Mouse (Mus musculus) limb, embryonic 15.5 days (tissue): ENCODE data around the gene Vps4b. TPM values are rescaled to one million over a fixed set of nuclear protein-coding genes. Genes with fewer than 3 reads are reported as not detected.

Source experiments
- ATAC-seq: fragments of 200-750 bp; cut with Nextera tagmentation; 2 replicates; pipeline ENCODE4 v1.8.0; 2017; ENCODE audit warnings: low read depth, moderate TSS enrichment; ENCODE audit not compliant: insufficient number of reproducible peaks, low FRiP score, low TSS enrichment
- H3K27ac ChIP-seq: fragments of 300-500 bp; sonication (generic); 2 replicates; pipeline ENCODE4 v1.5.1; 2015; ENCODE audit warnings: moderate library complexity, mild to moderate bottlenecking, inconsistent platforms
- H3K27me3 ChIP-seq: fragments of 300-500 bp; sonication (generic); 2 replicates; pipeline ENCODE4 v1.6.1; 2015; ENCODE audit warnings: inconsistent platforms
- H3K36me3 ChIP-seq: fragments of 300-500 bp; sonication (generic); 2 replicates; pipeline ENCODE4 v1.6.1; 2015; ENCODE audit warnings: inconsistent platforms
- H3K4me1 ChIP-seq: fragments of 300-500 bp; sonication (generic); 2 replicates; pipeline ENCODE4 v1.6.1; 2015; ENCODE audit warnings: inconsistent platforms
- H3K4me2 ChIP-seq: fragments of 300-500 bp; sonication (generic); 2 replicates; pipeline ENCODE4 v1.6.1; 2015; ENCODE audit warnings: mild to moderate bottlenecking, inconsistent platforms
- H3K4me3 ChIP-seq: fragments of 300-500 bp; sonication (generic); 2 replicates; pipeline ENCODE4 v1.5.1; 2015; ENCODE audit warnings: mild to moderate bottlenecking, inconsistent platforms
- H3K9ac ChIP-seq: fragments of 300-500 bp; sonication (generic); 2 replicates; pipeline ENCODE4 v1.6.1; 2015; ENCODE audit warnings: inconsistent platforms
- H3K9me3 ChIP-seq: fragments of 300-500 bp; sonication (generic); 2 replicates; pipeline ENCODE4 v1.6.1; 2016; ENCODE audit warnings: inconsistent platforms
- WGBS: fragments of 180-500 bp; shearing (Covaris S2); methylation state at CpG from one replicate; pipeline ENCODE4 v1.1.7; 2015; 5-methylcytosine and 5-hydroxymethylcytosine counted together
- polyA plus RNA-seq: library from polyadenylated mRNA; unstranded; fragments of >200 nt; fragmentation: Nextera tagmentation; extraction: Ambion mirVana; gene quantifications from 2 replicates; pipeline ENCODE4 v1.2.1, GENCODE M21; 2015

Gene Vps4b
- polyA plus RNA-seq = 64.1 and 70.7 TPM in 2 replicates

DNA sequence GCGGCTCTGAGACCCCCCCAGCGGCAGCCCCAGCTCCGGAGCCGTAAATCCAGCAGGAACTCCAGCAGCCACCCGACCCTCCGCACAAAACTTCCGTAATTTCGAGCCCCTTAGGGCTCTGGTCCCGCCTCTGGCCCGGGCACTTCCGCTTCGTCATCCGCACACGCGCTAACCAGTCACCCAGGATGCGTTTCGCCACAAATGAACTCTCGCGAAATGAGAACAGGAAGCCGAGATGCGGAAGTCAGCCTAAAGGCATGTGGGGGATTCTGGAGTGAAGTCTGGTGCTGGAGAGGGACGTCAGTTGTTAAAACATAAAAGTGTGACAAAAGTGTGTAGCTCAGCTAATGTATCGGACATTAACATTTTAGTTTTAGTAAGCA lies at the start of gene Vps4b:
Gene Vps4b (minus strand): TSS at position 187 of the 383 bp plus-strand sequence.
- H3K27me3 ChIP-seq = no peaks in the 10 kb centered on the region
- peak within 1 kb of the TSS; percentile 91 for H3K9ac ChIP-seq
- WGBS = 1% methylated on average over 23 of the region's 23 CpGs

GRCm38 (mm10) chr1:106828784-106829183 lies 32.3 kb upstream of the Vps4b start:
- no peaks in the 10 kb centered on the region for H3K36me3 ChIP-seq
- no peaks in the 10 kb centered on the region for H3K9me3 ChIP-seq
- WGBS = 70% methylated on average over 4 of the region's 4 CpGs
- H3K4me3 ChIP-seq = no peak overlapping the region
- no peak for ATAC-seq
- no peak overlapping the region for H3K27ac ChIP-seq
- H3K9ac ChIP-seq = no peak overlapping the region
- no peaks in the 10 kb centered on the region for H3K4me1 ChIP-seq
- no peak overlapping the region for H3K4me2 ChIP-seq
- H3K27me3 ChIP-seq = no peaks in the 10 kb centered on the region

More for the DNA sequence above, at the start of gene Vps4b:
- peak within 1 kb of the TSS; percentile 99 for H3K4me3 ChIP-seq
- ATAC-seq = peak; percentile 97
- peaks cover 6% of the 10 kb centered on the region; the same call in 1 of the 2 replicates for H3K4me1 ChIP-seq
- H3K27ac ChIP-seq = peak within 1 kb of the TSS; percentile 96
- no peaks in the 10 kb centered on the region for H3K9me3 ChIP-seq
- no peaks in the 10 kb centered on the region for H3K36me3 ChIP-seq
- peak within 1 kb of the TSS; percentile 44 for H3K4me2 ChIP-seq

- no peak overlapping the region for H3K4me2 ChIP-seq
- no peaks in the 10 kb centered on the region for H3K9me3 ChIP-seq
- H3K36me3 ChIP-seq = no peaks in the 10 kb centered on the region
- no peak overlapping the region for H3K27ac ChIP-seq
- no peaks in the 10 kb centered on the region for H3K4me1 ChIP-seq
- WGBS = 38% methylated on average over 3 of the region's 3 CpGs
- no peak for ATAC-seq
- no peak overlapping the region for H3K9ac ChIP-seq
- H3K4me3 ChIP-seq = no peak overlapping the region
- H3K27me3 ChIP-seq = no peaks in the 10 kb centered on the region
These were observed 25.8 kb upstream of the Vps4b start for GRCm38 (mm10) chr1:106822297-106822696.

GRCm38 (mm10) chr1:106818323-106818722 lies 21.8 kb upstream of the Vps4b start:
- H3K27me3 ChIP-seq = no peaks in the 10 kb centered on the region
- H3K36me3 ChIP-seq = no peaks in the 10 kb centered on the region
- H3K4me2 ChIP-seq = no peak overlapping the region
- no peak overlapping the region for H3K27ac ChIP-seq
- WGBS = 24% methylated on average over 4 of the region's 4 CpGs
- H3K9ac ChIP-seq = no peak overlapping the region
- no peaks in the 10 kb centered on the region for H3K9me3 ChIP-seq
- no peak overlapping the region for H3K4me3 ChIP-seq
- H3K4me1 ChIP-seq = no peaks in the 10 kb centered on the region
- no peak for ATAC-seq

- Histone ChIP-seq H3K4me3 (no peak overlapping the region), H3K9ac (no peak overlapping the region), H3K36me3 (no peaks in the 10 kb centered on the region), H3K27me3 (no peaks in the 10 kb centered on the region), H3K4me1 (no peaks in the 10 kb centered on the region), H3K9me3 (no peaks in the 10 kb centered on the region), H3K4me2 (no peak overlapping the region), H3K27ac (no peak overlapping the region)
- no peak for ATAC-seq
- WGBS = 82% methylated on average over 11 of the region's 11 CpGs
These were observed 20.2 kb upstream of the Vps4b start for GRCm38 (mm10) chr1:106816766-106817165.

GRCm38 (mm10) chr1:106815265-106815664 lies 18.7 kb upstream of the Vps4b start:
- Histone ChIP-seq H3K27me3 (no peaks in the 10 kb centered on the region), H3K9me3 (no peaks in the 10 kb centered on the region), H3K4me3 (no peak overlapping the region), H3K36me3 (no peaks in the 10 kb centered on the region), H3K27ac (no peak overlapping the region), H3K4me2 (no peak overlapping the region), H3K4me1 (no peaks in the 10 kb centered on the region), H3K9ac (no peak overlapping the region)
- 90% methylated on average over 6 of the region's 6 CpGs for WGBS
- ATAC-seq = no peak

GRCm38 (mm10) chr1:106814864-106815263 lies 18.3 kb upstream of the Vps4b start:
- no peak overlapping the region for H3K4me3 ChIP-seq
- H3K27me3 ChIP-seq = no peaks in the 10 kb centered on the region
- ATAC-seq = no peak
- no peaks in the 10 kb centered on the region for H3K36me3 ChIP-seq
- H3K9me3 ChIP-seq = no peaks in the 10 kb centered on the region
- H3K9ac ChIP-seq = no peak overlapping the region
- H3K27ac ChIP-seq = no peak overlapping the region
- H3K4me2 ChIP-seq = no peak overlapping the region
- no peaks in the 10 kb centered on the region for H3K4me1 ChIP-seq
- 74% methylated on average over 5 of the region's 5 CpGs for WGBS

GRCm38 (mm10) chr1:106799931-106800330 lies 3.4 kb upstream of the Vps4b start:
- H3K4me1 ChIP-seq = peaks cover 3% of the 10 kb centered on the region; the same call in 1 of the 2 replicates
- no peak overlapping the region for H3K4me2 ChIP-seq
- no peaks in the 10 kb centered on the region for H3K27me3 ChIP-seq
- no peaks in the 10 kb centered on the region for H3K36me3 ChIP-seq
- H3K9ac ChIP-seq = no peak overlapping the region
- H3K27ac ChIP-seq = no peak overlapping the region
- ATAC-seq = no peak
- WGBS = 82% methylated on average over 3 of the region's 3 CpGs
- H3K9me3 ChIP-seq = no peaks in the 10 kb centered on the region
- no peak overlapping the region for H3K4me3 ChIP-seq

GRCm38 (mm10) chr1:106799406-106799805 lies 2.9 kb upstream of the Vps4b start:
- H3K4me2 ChIP-seq = no peak overlapping the region
- H3K4me1 ChIP-seq = peaks cover 4% of the 10 kb centered on the region; the same call in 1 of the 2 replicates
- no peak overlapping the region for H3K9ac ChIP-seq
- H3K4me3 ChIP-seq = no peak overlapping the region
- no peak overlapping the region for H3K27ac ChIP-seq
- H3K27me3 ChIP-seq = no peaks in the 10 kb centered on the region
- no peak for ATAC-seq
- no peaks in the 10 kb centered on the region for H3K9me3 ChIP-seq
- no peaks in the 10 kb centered on the region for H3K36me3 ChIP-seq
- WGBS = 53% methylated on average over 1 of the region's 1 CpGs

DNA sequence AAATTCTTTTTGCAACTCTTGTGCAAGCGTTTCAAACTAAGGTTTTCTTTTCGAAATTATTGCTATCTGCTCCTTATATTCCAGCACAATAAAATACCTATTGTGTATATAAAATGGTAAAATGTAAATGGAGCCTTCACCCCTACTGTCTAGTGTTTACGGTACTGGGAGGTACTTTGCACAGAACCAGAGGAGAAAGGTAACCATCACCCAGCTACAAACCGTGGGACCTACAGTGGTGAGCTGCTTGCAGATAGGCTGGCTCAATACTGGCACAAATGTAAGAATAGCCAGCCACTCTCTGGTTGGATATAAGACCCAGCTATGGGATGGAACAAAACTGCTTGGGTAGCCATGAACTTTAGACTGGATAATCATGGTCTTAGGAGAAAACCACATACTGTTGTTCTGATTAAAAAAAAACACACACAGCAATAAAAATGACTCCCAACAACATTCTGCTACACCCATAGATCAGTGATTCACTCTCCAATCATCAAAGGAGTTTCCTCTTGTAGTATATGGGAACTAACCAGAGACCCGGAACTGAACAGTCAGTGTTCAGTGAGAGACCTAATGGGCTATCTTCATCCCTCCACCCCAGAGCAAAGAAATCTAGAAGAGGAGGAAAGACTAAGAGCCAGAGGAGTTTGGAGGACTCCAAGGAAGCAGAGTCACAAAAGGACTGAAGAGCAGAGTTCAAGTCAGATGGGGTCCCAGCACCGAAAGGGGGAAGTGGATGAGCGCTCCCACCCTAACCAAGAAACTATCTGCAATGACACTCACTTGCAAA lies 655 bp upstream of the Vps4b start:
- Histone ChIP-seq H3K9ac (no peak overlapping the region), H3K9me3 (no peaks in the 10 kb centered on the region), H3K27ac (0 out of 2 replicates have a peak overlapping the region, but pooled peaks have one; percentile 96), H3K36me3 (no peaks in the 10 kb centered on the region), H3K4me3 (peak overlapping the region; percentile 99), H3K4me2 (peak overlapping the region; percentile 44), H3K4me1 (peaks cover 6% of the 10 kb centered on the region; the same call in 1 of the 2 replicates), H3K27me3 (no peaks in the 10 kb centered on the region)
- no peak for ATAC-seq
- 64% methylated on average over 7 of the region's 7 CpGs for WGBS

DNA sequence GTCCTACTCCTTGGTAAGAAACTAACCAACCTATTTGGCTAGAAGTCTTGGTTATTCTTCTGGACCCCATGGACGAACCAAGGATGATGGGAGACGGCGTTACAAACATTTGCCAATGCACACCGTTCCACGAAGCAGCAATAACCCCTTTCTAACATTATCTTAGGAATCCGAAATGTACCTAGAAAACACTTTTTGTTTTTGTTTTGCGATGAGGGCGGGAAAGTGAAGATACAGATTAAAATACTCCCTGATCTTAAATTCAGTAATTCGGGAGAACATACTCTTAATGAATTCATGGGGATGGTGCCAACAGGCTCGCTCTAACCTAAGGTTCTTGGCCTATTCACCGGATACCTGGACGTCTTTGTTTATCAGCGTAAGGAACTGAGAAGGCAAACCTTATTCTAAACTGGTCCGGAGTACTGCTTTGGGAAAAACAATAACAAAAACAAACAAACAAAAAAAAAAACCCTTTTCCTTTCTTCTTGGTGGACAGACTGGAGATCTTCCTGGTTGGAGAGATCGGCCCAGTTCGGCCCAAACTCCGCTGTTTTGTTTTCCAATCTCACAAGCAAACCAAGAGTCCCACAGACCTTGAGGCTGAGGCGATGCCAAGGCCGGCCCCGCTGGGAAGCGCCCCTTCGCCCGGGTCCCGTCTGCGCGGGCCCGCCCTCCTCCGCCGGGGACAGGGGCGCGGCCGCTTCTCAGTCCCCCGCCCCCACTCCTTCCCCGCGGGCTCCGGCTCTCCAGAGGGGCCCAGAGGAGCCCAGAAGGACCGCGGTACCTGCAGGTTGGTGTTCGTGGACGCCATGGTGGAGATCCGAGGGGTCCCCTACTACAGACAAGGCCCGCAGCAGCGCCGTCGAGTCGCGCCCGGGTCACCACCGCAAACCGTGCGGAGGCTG lies 640 bp downstream of the Vps4b start:
- WGBS = 1% methylated on average over 51 of the region's 51 CpGs
- Histone ChIP-seq H3K4me2 (peak overlapping the region; percentile 44), H3K36me3 (no peaks in the 10 kb centered on the region), H3K9me3 (no peaks in the 10 kb centered on the region), H3K27me3 (no peaks in the 10 kb centered on the region), H3K27ac (peak overlapping the region; percentile 96), H3K4me3 (peak overlapping the region; percentile 99), H3K4me1 (peaks cover 6% of the 10 kb centered on the region; the same call in 1 of the 2 replicates), H3K9ac (peak overlapping the region; percentile 91)
- peak; percentile 73 for ATAC-seq

GRCm38 (mm10) chr1:106774896-106775295 lies 21.6 kb downstream of the Vps4b start:
- Histone ChIP-seq H3K9ac (no peak overlapping the region), H3K4me3 (no peak overlapping the region), H3K27me3 (no peaks in the 10 kb centered on the region), H3K36me3 (peaks cover 75% of the 10 kb centered on the region), H3K4me2 (no peak overlapping the region), H3K27ac (no peak overlapping the region), H3K4me1 (no peaks in the 10 kb centered on the region), H3K9me3 (no peaks in the 10 kb centered on the region)
- 74% methylated on average over 4 of the region's 4 CpGs for WGBS
- ATAC-seq = no peak
